Mouse (Mus musculus) heart, postnatal 4 days (tissue): ENCODE data around the gene Mtus2. TPM values are rescaled to one million over a fixed set of nuclear protein-coding genes. Genes with fewer than 3 reads are reported as not detected.
"Not testable (repeated sequence)": the region's sequence is repeated elsewhere in the genome, so short reads cannot be mapped to it uniquely, and the experiment has no call there.

Experiments used
- DNase-seq: peaks from one replicate; pipeline ENCODE4 v3.0.0; 2021
- total RNA-seq, 2 experiments: library from RNA; stranded (reverse); gene quantifications; 2 replicates each; pipeline ENCODE4 v1.2.3; 2021

Gene Mtus2
- total RNA-seq, 2 experiments from 2014 or later: 116 to 127 TPM

DNA sequence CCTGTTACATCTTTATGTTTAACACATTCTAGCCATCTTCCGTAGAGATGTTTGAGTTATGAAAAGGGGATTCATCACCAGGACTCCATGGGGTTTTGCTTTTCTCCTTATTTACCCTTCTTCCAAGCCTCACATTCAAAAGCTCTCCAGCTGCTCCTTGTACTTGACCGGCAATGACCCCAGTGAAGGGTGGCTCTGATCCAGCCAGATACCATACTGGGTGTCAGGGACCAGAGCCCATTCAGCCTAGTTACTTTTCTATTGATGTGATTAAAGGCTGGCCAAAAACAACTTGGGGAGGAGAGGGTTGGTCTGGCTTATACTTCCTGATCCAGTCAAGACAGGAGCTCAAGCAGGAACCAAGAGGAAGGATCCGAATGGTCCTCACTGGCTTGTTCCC, 326.5 kb downstream of the Mtus2 start:
- DNase-seq: no peak

- DNase-seq: no peak
These were observed 330.4 kb downstream of the Mtus2 start for GRCm38 (mm10) chr5:148287529-148287928.

- DNase-seq: no peak
These were observed 331.7 kb downstream of the Mtus2 start for GRCm38 (mm10) chr5:148288804-148289203.

- no peak for DNase-seq
These were observed 332.8 kb downstream of the Mtus2 start for GRCm38 (mm10) chr5:148289951-148290350.

- no peak for DNase-seq
These were observed 335.7 kb downstream of the Mtus2 start for GRCm38 (mm10) chr5:148292862-148293261.

DNA sequence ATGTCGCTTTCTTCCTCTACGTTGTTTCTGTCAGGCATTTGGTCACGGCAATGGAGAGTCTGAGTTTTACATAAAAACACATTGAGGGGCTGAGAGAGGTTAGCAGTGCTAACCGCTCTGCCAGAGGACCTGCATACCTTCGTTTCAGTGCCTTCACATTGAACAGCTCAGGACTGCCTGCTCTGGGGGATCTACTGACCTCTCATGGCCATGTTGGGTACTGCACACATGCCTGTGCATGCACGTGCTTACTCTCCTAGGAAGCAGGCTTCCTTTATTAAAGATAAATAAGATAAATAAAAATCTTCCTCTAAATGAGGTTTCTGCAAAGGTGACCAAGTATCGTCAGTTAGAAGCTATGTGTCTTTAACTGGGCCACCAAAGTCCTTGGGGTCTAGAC, 336.2 kb downstream of the Mtus2 start:
- peak; percentile 75 for DNase-seq

DNA sequence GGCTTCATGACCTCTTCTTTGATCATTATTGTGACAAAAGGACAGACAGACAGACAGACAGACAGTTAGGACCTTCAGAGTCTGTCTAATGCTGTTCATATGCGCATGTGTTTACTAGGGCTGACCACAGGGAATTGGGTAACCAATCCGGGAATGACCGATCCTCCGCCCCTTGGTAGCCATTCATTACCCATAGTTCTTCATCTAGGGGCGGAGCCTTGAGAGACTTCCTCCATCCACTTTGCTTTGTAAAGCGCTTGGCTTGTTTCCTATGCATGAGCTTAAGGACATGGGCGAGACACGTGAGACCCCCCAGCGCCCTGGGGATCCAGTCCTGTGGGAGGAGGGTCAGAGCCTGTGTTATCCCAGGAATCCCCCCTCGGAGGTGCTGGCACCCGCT, 345.8 kb downstream of the Mtus2 start:
- no peak for DNase-seq

DNA sequence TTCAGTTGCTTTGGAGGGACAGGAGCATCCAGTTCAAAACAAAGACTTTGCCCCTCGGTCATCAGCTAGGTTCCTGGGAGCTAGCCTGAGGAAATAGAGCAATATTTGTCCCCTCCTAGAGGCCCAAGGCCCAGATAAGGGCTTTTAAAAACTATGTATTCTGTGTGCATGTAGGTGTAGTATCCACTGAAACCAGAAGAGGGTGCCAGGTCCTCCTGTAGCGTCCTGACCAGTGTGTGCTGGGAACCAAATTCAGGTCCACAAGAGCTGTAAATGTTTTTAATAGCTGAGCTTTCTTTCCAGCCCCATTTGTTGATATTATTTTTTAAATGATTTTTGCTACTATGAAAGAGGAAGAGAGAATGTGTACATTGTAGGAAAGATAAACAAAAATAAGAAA, 347.0 kb downstream of the Mtus2 start:
- DNase-seq: no peak

GRCm38 (mm10) chr5:148310790-148311189, 353.7 kb downstream of the Mtus2 start:
- DNase-seq: peak; percentile 27

DNA sequence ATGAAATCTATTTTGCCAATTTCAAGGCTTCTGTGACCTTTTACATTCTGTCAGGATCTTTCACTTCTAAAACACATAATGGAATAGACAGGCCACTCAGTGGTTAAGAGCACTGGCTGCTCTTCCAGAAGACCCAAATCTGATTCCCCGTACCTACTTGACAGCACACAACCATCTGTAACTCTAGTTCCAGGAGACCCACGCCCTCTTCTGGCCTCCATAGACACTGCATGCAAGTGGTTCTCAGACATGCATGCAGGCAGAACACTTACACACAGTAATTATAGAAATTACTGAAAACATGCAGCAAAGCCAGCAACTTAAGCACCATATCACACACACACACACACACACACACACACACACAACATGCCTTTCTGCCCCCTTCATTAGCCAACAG, 355.3 kb downstream of the Mtus2 start:
- DNase-seq: no peak

GRCm38 (mm10) chr5:148314931-148315330, 357.8 kb downstream of the Mtus2 start:
- DNase-seq: no peak

DNA sequence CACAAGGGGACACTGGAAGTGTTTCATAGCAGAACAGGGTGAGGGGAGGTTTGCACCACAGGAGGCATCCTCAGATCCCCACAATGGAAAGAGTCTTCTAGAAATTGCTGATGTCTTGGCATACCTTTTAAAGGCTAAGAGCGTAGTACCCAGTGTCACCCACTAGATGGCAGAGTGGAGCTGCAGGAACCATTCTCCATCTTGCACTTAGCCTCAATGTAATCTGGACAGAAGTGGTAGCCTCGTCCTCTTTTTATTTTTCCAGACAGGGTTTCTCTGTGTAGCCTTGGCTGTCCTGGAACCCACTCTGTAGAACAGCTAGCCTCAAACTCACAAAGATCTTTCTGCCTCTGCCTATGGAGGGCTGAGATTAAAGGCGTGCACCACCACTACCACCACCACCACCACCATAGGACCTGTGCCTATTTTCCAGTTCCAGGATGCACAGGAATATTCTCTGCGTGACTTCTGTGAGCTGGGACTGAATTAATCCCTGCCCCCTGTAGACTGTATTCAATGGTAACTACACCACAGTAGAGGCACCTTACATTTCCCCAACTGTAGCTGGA, 368.3 kb downstream of the Mtus2 start:
- peak; percentile 69 for DNase-seq

- DNase-seq: not testable (repeated sequence)
These were observed 369.2 kb downstream of the Mtus2 start for GRCm38 (mm10) chr5:148326295-148326694.

GRCm38 (mm10) chr5:148328982-148329381, 371.9 kb downstream of the Mtus2 start:
- DNase-seq: no peak

GRCm38 (mm10) chr5:148331229-148331776, 374.2 kb downstream of the Mtus2 start:
- no peak for DNase-seq

DNA sequence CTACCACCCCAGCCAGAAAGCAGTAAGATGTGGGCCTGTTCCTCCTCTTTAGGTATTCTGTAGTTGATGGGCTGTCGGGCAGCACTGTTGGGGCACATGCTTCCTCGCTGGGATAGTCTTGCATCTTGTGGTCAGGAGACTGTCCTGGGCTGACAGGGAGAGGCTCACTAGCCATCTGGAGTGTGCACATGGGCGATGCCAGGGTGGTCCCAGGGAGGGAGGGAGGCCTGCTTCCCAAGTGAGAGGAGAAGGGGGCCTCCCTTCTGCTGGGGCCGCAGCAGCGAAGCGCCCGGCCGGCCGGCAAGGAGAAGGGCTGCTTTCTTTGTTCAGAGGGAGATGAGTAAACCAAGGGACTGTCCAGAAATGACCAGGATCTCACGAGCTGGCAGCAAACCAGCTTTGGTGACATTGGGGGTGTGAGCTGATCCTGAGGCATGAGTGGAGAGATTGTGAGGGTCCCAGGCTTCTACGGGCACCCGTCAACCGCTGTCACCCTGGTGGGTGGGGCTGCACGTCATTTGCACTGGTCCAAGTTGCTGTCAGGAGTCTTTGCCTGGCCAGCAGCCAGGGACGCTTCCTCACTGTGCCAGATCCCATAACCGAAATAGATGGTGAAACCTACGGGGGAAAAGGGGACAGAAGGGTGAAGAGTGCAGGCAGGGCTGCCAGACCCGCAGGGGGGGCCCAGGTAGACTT, 375.0 kb downstream of the Mtus2 start:
- DNase-seq: peak; percentile 60

DNA sequence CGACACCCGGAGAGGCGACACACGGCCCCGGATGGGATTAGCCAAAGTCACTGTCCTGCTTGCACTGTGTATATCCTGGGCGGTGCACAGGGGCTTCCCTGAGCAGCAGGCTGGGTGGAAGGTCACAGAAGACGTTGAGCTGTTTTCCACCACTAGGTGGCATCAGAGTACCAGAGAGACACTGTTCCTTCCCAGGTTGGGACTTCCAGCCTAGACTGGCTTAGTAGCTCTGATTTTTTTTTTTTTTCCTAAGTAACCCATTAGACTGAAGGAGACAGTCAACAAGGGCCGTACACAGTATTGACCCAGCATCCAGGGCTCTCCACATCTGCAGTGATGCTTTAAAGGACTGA, 375.5 kb downstream of the Mtus2 start:
- DNase-seq: peak; percentile 91

GRCm38 (mm10) chr5:148339126-148339525, 382.0 kb downstream of the Mtus2 start:
- no peak for DNase-seq

GRCm38 (mm10) chr5:148342061-148342741, 385.1 kb downstream of the Mtus2 start:
- peak; percentile 73 for DNase-seq

- DNase-seq: no peak
These were observed 387.3 kb downstream of the Mtus2 start for GRCm38 (mm10) chr5:148344374-148344773.

DNA sequence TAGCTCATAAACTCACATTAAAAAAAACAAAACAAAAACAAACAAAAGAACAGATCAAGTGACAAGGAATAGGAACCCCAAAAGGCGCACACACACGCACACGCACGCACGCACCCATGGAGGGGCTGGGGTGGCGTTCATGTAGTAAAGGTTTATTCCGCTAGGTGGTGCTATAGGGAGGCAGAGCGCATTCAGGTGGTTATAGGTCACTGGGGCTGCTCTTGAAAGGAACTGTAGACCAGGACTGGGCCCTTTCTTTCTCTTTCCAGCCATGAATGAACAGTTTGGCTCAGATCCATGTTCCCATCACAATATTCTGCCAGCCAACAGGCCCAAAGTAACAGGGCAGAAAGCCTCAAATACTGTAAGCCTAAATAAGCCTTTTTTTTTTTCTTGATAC, 389.4 kb downstream of the Mtus2 start:
- DNase-seq: no peak

- DNase-seq: peak; percentile 68
These were observed 391.0 kb downstream of the Mtus2 start for GRCm38 (mm10) chr5:148348153-148348552.

- DNase-seq: no peak
These were observed 392.3 kb downstream of the Mtus2 start for GRCm38 (mm10) chr5:148349327-148350011.
